Mouse (Mus musculus): ENCODE results near the gene BC005561.
A peak's percentile ranks its signal among the peaks of the same experiment; 100 is the strongest.
"Not testable (repeated sequence)": the region's sequence is repeated elsewhere in the genome, so short reads cannot be mapped to it uniquely, and the experiment has no call there.

BC005561 gene

DNA sequence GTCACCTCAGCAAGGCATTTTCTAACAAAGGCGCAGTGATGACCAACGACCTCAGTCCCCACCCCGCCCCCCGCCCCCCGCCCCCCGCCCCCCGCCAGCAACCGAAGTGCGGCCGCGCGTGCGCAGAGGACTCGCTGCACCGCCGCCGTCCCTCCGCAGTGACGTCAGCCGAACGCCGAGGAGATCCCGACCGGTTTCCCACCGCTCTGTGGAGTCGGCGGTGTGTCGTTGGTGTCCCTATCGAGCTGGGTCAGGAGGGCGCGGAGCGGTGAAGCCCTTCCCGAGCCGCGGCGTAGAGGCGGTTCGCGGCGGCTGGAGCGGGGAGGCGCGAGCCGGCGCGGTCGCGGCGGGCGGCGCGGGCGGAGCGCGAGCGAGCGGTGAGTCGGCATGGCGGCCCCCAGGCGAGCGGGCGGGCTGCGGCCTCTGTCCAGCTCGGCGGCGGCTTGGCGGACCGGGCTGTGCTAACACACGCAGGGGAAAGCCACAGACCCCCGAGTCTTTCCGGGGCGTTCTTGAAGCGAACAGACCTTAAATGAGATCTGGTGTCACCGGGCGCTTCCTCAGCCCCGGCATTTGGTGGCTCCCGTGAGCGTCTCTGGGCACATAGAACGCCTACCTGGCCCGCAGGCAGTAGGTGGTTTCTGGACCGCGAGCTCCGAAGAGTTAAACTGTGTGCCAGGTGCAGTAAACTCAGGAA lies at the start of gene BC005561:
TSS of gene BC005561 (plus strand) at position 158 of the 697 bp plus-strand sequence.
- peak; percentile 80 for DNase-seq (ENCODE audit: low spot score)

GRCm38 (mm10) chr5:104458832-104459705 lies 49.1 kb upstream of the BC005561 start, which contains the start of gene Pkd2:
Gene Pkd2 (plus strand): TSS chr5:104459450.
- peak; percentile 58 for DNase-seq (ENCODE audit: low spot score)

GRCm38 (mm10) chr5:104459706-104460455 lies 48.3 kb upstream of the BC005561 start:
- peak; percentile 27 for DNase-seq (ENCODE audit: low spot score)

DNA sequence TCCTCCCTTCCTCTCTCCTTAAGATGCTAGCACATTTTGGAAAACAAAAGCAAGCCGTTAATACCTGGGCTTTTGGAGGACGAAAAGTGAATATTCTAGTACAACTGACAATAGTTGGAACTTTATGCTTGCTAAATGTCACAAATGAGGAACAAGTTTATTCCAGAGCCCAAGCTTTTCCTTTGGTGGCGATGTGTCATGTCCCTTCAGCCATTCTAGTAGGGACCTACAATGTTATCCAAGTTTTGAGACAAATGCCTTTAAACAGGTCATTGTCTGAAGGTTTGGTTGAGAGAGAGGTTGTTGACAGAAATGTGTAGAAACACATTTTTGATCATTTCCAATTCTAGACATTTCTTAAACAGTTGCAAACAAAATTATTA lies 47.7 kb upstream of the BC005561 start:
- DNase-seq (ENCODE audit: low spot score) = no peak

DNA sequence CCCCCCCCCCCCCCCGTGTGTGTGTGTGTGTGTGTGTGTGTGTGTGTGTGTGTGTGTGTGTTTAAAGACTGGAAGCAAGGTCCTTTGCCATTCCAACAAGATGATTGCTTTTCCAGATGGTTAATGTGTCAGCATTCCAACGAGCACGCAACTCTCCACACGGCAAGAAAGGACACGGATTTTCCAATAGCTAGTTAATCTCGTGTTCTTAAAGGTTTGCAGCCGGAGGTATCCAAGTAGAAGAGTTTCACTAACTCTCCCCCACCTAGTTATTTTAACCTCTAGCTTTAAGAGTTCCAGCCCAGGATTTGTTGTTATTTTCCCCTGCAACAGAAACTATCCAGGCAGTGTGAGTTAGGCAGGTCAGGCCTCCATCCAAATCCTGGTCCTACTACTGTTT lies 47.3 kb upstream of the BC005561 start:
- DNase-seq (ENCODE audit: low spot score) = no peak

DNA sequence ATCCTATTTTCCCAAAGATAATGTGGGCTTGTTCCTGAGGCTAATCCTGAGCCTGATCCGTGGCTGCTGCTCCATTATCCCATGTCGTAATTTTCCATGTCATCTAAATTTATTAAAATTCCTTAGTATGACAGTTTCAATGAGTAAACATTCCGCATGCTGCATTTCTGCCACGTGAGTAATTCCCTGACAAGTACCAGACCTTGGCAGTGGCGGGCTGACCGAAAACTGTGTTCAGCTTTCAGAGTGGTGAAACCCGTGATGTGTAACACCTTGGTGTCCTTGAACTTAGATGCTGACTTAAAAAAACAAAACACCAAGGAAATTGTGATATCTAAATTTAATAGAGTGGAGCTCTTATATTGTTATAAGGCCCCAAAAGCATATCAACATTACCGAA lies 42.9 kb upstream of the BC005561 start:
- no peak for DNase-seq (ENCODE audit: low spot score)

- no peak for DNase-seq (ENCODE audit: low spot score)
Measured at GRCm38 (mm10) chr5:104465731-104466130, 42.4 kb upstream of the BC005561 start.

DNA sequence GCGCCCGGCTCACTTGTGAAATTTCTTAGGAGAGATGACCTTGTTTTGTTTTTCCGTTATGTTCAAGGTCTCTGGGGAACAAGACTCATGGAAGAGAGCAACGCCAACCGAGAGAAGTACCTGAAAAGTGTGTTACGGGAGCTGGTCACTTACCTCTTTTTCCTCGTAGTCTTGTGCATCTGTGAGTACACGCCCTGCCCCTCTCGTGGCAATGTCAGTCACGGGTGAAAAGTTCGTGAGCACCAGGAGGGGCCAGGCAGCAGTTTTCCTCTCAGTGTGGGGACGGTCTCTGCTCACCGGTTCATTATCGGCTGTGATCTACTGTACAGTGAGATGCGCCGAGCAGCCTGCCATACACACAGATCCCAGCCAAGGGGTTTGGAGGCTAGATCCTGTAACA lies 41.3 kb upstream of the BC005561 start:
- DNase-seq (ENCODE audit: low spot score) = no peak

- no peak for DNase-seq (ENCODE audit: low spot score)
Measured at GRCm38 (mm10) chr5:104468586-104468985, 39.6 kb upstream of the BC005561 start.

DNA sequence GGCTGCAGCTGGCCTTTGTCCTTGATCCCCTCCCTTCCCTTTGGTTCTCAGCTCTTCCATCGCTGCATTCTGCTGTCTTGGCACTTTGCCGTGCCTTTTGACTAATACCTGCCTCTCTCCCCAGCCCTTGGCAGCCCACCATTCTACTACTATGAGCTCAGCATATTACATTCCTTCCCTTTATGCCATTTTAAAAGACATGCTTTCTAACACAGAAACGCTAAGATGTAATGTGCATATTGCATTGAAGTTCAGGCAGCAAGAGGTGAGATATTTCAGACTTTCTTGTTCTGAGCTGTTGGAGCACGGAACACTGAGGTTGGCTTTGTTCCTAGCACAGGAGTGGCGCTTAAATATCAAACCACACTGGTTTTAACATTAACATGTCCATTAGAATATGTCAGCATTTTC lies 37.2 kb upstream of the BC005561 start:
- DNase-seq (ENCODE audit: low spot score) = no peak

GRCm38 (mm10) chr5:104472371-104472770 lies 35.8 kb upstream of the BC005561 start:
- no peak for DNase-seq (ENCODE audit: low spot score)

- no peak for DNase-seq (ENCODE audit: low spot score)
Measured at GRCm38 (mm10) chr5:104480367-104480766, 27.8 kb upstream of the BC005561 start.

DNA sequence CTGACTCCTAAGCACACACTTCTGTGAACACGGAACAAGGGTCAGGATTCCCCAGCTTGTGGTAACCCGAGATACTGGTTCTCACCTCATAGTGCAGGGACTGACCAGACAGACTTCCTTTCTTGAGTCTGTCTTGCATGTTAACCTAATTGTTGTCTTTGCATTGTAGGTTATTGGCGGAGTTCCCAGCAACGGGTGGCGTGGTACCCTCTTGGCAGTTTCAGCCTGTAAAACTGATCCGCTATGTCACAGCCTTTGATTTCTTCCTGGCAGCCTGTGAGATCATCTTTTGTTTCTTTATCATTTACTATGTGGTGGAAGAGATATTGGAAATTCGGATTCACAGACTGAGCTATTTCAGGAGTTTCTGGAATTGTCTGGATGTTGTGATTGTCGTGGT lies 25.3 kb upstream of the BC005561 start:
- no peak for DNase-seq (ENCODE audit: low spot score)

DNA sequence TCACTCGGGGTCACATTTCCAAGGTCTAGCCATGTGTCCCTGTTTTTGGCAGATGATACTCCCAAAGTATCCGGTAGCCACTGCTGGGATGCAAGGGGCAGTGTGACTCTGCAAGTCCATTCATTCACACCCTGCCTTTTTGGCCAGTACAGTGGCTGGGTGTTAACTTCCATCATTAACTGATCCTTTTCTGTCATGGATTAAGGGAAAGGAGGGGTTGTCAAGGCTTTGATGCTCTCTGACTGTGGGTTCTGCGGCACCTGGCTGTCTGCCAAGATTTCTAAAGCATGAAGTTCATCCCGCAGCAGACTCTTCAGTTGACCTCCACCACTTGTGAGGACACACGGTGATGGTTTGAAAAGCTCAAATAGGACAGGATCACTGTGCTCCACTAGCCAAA lies 16.6 kb upstream of the BC005561 start:
- DNase-seq (ENCODE audit: low spot score) = no peak

GRCm38 (mm10) chr5:104504883-104505282 lies 3.3 kb upstream of the BC005561 start:
- DNase-seq (ENCODE audit: low spot score) = no peak

DNA sequence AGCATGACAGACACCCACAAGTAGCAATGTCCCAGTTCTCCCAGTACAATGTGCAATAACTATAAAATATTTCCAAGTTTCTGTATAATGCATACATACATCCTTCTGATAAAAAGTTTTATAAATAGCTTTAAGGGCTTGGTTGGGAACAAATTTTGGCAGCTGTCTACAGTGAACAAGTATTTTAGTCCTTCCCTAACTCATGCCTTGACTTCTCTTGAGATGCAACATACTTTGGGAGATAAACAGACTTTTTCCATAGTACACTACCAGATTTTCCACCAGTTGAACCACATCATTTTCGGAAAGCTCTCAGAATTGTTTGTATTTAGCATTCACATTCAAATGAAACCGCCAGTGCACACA lies 340 bp upstream of the BC005561 start:
- no peak for DNase-seq (ENCODE audit: low spot score)

DNA sequence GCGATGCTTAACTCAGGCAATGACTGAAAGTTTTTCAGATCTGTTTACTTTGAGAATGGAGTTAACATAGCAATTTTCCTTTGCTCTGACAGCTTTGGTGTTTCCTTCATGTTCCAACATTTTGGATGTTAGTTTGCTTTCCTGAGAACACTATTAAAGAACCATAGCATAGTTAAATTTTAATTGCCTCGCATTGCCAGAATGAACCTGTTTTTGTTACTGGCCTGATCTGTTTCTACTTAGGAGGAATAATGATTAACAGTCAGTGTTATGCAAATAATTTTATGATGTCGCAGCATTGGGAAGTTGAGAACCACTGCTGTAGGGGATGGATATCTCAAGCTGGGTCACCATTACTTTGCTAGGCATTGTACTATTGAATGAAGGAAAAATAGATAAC lies 3.1 kb downstream of the BC005561 start:
- DNase-seq (ENCODE audit: low spot score) = no peak

- DNase-seq (ENCODE audit: low spot score) = no peak
Measured at GRCm38 (mm10) chr5:104538612-104539011, 30.5 kb downstream of the BC005561 start.

DNA sequence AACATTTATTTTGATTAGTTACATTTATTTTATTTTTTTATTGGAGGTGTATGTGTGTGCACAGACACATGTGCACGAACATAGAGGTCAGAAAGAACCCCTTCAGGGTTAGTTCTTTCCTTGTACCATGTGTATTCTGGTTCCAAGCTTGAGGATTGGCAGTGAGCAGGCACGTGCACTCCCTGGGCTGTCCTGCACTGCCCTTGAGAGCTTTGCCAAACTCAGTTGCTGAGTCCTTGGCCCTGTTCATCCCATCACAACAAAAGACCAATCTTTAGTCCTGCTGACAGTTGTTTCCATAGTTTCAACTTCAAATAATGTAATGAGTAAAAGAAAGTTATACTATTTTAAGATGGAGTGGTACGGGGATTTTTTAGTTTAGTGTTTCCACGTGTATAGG lies 31.2 kb downstream of the BC005561 start:
- DNase-seq (ENCODE audit: low spot score) = no peak

GRCm38 (mm10) chr5:104568079-104568478 lies 59.9 kb downstream of the BC005561 start:
- not testable (repeated sequence) for DNase-seq (ENCODE audit: low spot score)

GRCm38 (mm10) chr5:104570766-104571165 lies 62.6 kb downstream of the BC005561 start:
- DNase-seq (ENCODE audit: low spot score) = no peak

DNA sequence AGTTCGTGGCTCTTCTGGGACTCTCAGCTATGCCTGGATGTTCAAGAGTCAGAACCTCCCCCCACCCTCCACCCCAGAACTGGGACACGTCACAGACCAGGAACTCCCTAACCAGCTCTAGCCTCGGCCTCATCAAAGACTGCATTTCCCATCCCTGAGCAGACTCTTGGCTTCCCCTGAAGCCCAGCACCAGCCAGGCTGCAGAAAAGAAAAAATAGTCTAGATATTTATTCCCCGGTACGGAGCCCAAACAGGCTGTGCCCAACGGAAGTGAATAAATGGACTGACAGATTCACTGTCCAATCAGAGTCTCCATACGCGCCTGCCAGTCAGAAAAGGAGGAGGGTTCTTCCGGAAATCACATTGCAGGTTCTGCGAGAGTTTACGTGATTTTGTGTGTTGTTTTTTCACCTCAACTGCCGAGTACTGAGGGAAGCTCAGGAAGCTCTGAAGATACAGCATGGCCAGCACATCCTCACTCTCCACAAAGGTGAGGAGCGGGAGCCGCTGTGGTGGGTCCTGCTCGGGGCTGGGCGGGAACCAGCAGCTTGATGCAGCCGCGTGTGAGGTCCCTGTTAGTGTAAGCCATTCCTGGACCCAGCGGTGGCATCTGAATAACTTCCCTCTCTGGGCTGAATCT lies 63.2 kb downstream of the BC005561 start:
- DNase-seq (ENCODE audit: low spot score) = peak; percentile 69

Data from ovary, postnatal 10 days (tissue).